Comparison of ENCODE assay signal across 9 mouse cellular contexts in genomic region chr8:3754261-3754850, GRCm38 (mm10). TPM values are rescaled to one million over a fixed set of nuclear protein-coding genes. Genes with fewer than 3 reads are reported as not detected.
A peak's percentile ranks its signal among the peaks of the same experiment; 100 is the strongest.
DNase-seq lines count a peak whose midpoint lies in the region; ATAC-seq and TF ChIP-seq lines count a peak whose summit lies in the region.
"Had no signal": no experiment of that assay in that cellular context is flagged by ENCODE, and none has a peak within 500 bp of the region (broad histone marks: within the 10 kb centered on the region; RNA-seq: fewer than 3 reads in every experiment).

No protein-coding gene starts in this region.

- H3K4me2 ChIP-seq in embryonic facial prominence, embryonic 11.5 days (ENCODE audit: low read depth, low read length), result no peak overlapping the region
- no peak overlapping the region for H3K4me2 ChIP-seq in heart, postnatal 0 days (ENCODE audit: low read depth, low read length)
- H3K4me2 ChIP-seq in midbrain, embryonic 11.5 days, result no peak overlapping the region

- H3K36me3 ChIP-seq in embryonic facial prominence, embryonic 11.5 days (replicated peaks; ENCODE audit: control insufficient read depth, insufficient read depth, low read depth, low read length), result no peaks in the 10 kb centered on the region
- H3K36me3 ChIP-seq in heart, postnatal 0 days (replicated peaks; ENCODE audit: control insufficient read depth, insufficient read depth, low read length), result no peaks in the 10 kb centered on the region
- no peaks in the 10 kb centered on the region for H3K36me3 ChIP-seq in midbrain, embryonic 11.5 days (ENCODE audit: control insufficient read depth, insufficient read depth, low read length)

- H3K9me3 ChIP-seq in embryonic facial prominence, embryonic 11.5 days (replicated peaks; ENCODE audit: control insufficient read depth, low read length), result no peaks in the 10 kb centered on the region; the same call in 1 of the 2 replicates
- H3K9me3 ChIP-seq in heart, postnatal 0 days (replicated peaks; ENCODE audit: control insufficient read depth, low read length), result 0 out of 2 replicates have a peak, but pooled peaks cover 4% of the 10 kb centered on the region
- H3K9me3 ChIP-seq in midbrain, embryonic 11.5 days (ENCODE audit: control insufficient read depth, low read length), result peaks cover 3% of the 10 kb centered on the region; the same call in 1 of the 2 replicates

- 62% methylated on average over 18 of the region's 18 CpGs for WGBS in embryonic facial prominence, embryonic 11.5 days
- WGBS in heart, postnatal 0 days, result 63% methylated on average over 18 of the region's 18 CpGs
- whole genome bisulfite sequencing in midbrain, embryonic 11.5 days, result 66% methylated on average over 18 of the region's 18 CpGs

- H3K27me3 ChIP-seq in embryonic facial prominence, embryonic 11.5 days (ENCODE audit: control insufficient read depth, insufficient read depth, low read length), result no peaks in the 10 kb centered on the region
- H3K27me3 ChIP-seq in heart, postnatal 0 days (ENCODE audit: control insufficient read depth, insufficient read depth, low read length), result no peaks in the 10 kb centered on the region
- no peaks in the 10 kb centered on the region for H3K27me3 ChIP-seq in midbrain, embryonic 11.5 days (ENCODE audit: control insufficient read depth, insufficient read depth, low read length)

- no peak overlapping the region for H3K9ac ChIP-seq in embryonic facial prominence, embryonic 11.5 days (replicated peaks; ENCODE audit: low read length)
- H3K9ac ChIP-seq in heart, postnatal 0 days (replicated peaks; ENCODE audit: low read depth, low read length), result no peak overlapping the region
- no peak overlapping the region for H3K9ac ChIP-seq in midbrain, embryonic 11.5 days (ENCODE audit: low read length)

- DNase-seq in cerebellum, adult 11 months, result peak; percentile 8
- DNase-seq in cerebellum, adult 11-12 months, result no peak
- DNase-seq in adipocyte (ENCODE audit: low spot score), result peak; percentile 100
- peak; percentile 100 for DNase-seq in embryonic facial prominence, embryonic 11.5 days (ENCODE audit: low spot score)
- peak; percentile 97 for DNase-seq in heart, postnatal 0 days (ENCODE audit: low spot score)
- DNase-seq in layer of hippocampus, postnatal 36 days, result peak; percentile 8 to 16
- DNase-seq in midbrain, embryonic 11.5 days (ENCODE audit: low spot score, missing footprints), result peak; percentile 100
- peak; percentile 24 to 53 for DNase-seq in spleen, postnatal 14 days (ENCODE audit: low spot score in 2 of 2)

- H3K4me3 ChIP-seq in embryonic facial prominence, embryonic 11.5 days (ENCODE audit: low read depth, low read length), result no peak overlapping the region
- H3K4me3 ChIP-seq in heart, postnatal 0 days (ENCODE audit: low read depth, low read length), result no peak overlapping the region
- no peak overlapping the region for H3K4me3 ChIP-seq in midbrain, embryonic 11.5 days (ENCODE audit: low read depth, low read length)
- H3K4me3 ChIP-seq: myocyte had no signal

- H3K4me1 ChIP-seq in embryonic facial prominence, embryonic 11.5 days (ENCODE audit: control insufficient read depth, insufficient read depth, low read length), result no peaks in the 10 kb centered on the region
- no peaks in the 10 kb centered on the region for H3K4me1 ChIP-seq in heart, postnatal 0 days (ENCODE audit: control insufficient read depth, insufficient read depth)
- no peaks in the 10 kb centered on the region for H3K4me1 ChIP-seq in midbrain, embryonic 11.5 days (ENCODE audit: control insufficient read depth, insufficient read depth, low read length)

- TF ChIP-seq EP300 in heart, postnatal 0 days (IDR thresholded peaks at IDR 0.05; ENCODE audit: low read depth), result no peak

- peak; percentile 100 for ATAC-seq in embryonic facial prominence, embryonic 11.5 days (replicated peaks; ENCODE audit: insufficient number of reproducible peaks, low FRiP score, low TSS enrichment, low read depth)
- ATAC-seq in heart, postnatal 0 days (ENCODE audit: insufficient read depth, low read depth), result peak; percentile 100
- ATAC-seq in midbrain, embryonic 11.5 days (ENCODE audit: low FRiP score), result peak; percentile 98

- TF ChIP-seq CTCF in heart, postnatal 0 days (IDR thresholded peaks at IDR 0.05; ENCODE audit: low read depth), result no peak

- H3K27ac ChIP-seq in embryonic facial prominence, embryonic 11.5 days (replicated peaks; ENCODE audit: low read depth, low read length), result no peak overlapping the region
- no peak overlapping the region for H3K27ac ChIP-seq in heart, postnatal 0 days (ENCODE audit: low read depth)
- no peak overlapping the region for H3K27ac ChIP-seq in midbrain, embryonic 11.5 days (ENCODE audit: low read depth, low read length)

RNA-seq across cellular contexts. Expression of gene Cd209a, which starts 5.6 kb away (rescaled TPM):
- not detected in 2 replicates for polyA plus RNA-seq in embryonic facial prominence, embryonic 11.5 days (2014; fragmentation: Nextera tagmentation; extraction: Ambion mirVana)
- total RNA-seq in heart, postnatal 0 days (2014; rRNA removed; ENCODE audit: low replicate concordance), result not detected in 2 replicates
- not detected in 2 replicates for polyA plus RNA-seq in heart, postnatal 0 days (2015; fragmentation: Nextera tagmentation; extraction: Ambion mirVana)
- total RNA-seq in layer of hippocampus, postnatal 36 days (2021), result not detected
- polyA plus RNA-seq in midbrain, embryonic 11.5 days (2014; fragmentation: Nextera tagmentation; extraction: Ambion mirVana), result not detected in 2 replicates
- polyA plus RNA-seq: myocyte had no signal

RNA-seq across cellular contexts. Expression of gene Clec4g, which starts 33.9 kb away (rescaled TPM):
- 0.28 TPM in 2 replicates for polyA plus RNA-seq in embryonic facial prominence, embryonic 11.5 days (2014; fragmentation: Nextera tagmentation; extraction: Ambion mirVana)
- total RNA-seq in heart, postnatal 0 days (2014; rRNA removed; ENCODE audit: low replicate concordance), result 5.6 TPM in 1 of 2 replicates, not detected in the other
- polyA plus RNA-seq in heart, postnatal 0 days (2015; fragmentation: Nextera tagmentation; extraction: Ambion mirVana), result 1.9 and 2.5 TPM in 2 replicates
- not detected for total RNA-seq in layer of hippocampus, postnatal 36 days (2021)
- polyA plus RNA-seq in midbrain, embryonic 11.5 days (2014; fragmentation: Nextera tagmentation; extraction: Ambion mirVana), result not detected in 2 replicates
- polyA plus RNA-seq: myocyte had no signal
